Mouse (Mus musculus): ENCODE measurements at regions not wholly inside any gene's neighbourhood (a gene's known extent, or its start where the extent isn't known, plus 50 kb on each side); places are given as distances from the start of the nearest gene placed in this dataset.
A peak's percentile ranks its signal among the peaks of the same experiment; 100 is the strongest.
"Not testable (repeated sequence)": the region's sequence is repeated elsewhere in the genome, so short reads cannot be mapped to it uniquely, and the experiment has no call there.

GRCm38 (mm10) chr9:86095460-86095859 lies 253.3 kb downstream of the Tpbg start:
- DNase-seq: no peak

DNA sequence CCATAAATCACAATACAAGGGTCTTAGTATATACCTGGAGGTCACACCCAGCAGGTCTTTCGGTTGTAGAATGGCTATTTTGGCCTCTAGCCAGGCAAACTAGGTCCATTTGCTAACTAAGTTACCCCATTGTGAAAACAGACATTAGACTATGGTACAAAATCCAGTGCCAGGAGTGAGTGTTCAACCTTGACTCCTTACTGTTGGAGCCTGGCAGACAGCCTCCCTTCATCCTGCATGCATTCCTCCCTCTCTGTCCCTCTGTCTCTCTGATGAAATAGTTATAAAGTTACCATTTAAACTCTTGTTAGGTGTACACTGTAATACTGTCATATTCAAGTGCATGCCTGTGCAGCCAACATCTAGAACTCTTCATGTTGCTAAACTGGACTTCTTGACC lies 254.1 kb downstream of the Tpbg start:
- DNase-seq: no peak

- DNase-seq: no peak
Observed at GRCm38 (mm10) chr9:86099325-86099724, 257.1 kb downstream of the Tpbg start.

DNA sequence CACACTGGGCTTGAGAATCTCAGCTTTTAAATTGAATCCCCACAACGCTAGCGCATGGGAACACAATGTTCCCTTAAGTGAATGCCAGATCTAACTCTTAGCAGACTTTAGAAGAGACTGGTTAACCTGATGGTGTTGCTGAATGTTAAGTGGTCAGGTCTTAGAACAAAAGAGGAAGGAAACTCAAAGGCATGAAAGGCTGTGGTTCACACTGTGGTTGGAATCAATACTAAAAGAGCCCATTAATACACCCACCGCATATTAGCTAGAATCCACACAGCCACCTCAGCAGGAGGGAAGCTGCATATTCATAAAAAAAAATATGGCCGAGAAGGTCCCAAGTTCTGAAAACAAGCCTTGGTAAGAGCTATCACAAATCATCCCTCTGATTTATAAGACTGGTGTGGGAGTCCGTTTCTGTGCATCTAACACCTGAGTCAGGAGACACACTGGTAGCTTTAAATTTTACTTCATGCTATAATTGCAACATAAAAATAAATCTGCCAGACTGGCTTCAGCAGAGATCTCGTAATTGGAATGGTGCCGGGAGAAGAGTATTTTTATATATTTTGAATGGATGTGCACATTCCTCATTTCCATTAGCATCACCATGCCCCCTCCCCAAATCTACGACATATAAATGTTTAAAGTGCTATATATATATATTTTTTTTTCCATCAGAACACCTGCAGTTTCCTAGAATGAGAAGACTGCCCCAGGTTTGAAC lies 259.3 kb downstream of the Tpbg start:
- DNase-seq: no peak

DNA sequence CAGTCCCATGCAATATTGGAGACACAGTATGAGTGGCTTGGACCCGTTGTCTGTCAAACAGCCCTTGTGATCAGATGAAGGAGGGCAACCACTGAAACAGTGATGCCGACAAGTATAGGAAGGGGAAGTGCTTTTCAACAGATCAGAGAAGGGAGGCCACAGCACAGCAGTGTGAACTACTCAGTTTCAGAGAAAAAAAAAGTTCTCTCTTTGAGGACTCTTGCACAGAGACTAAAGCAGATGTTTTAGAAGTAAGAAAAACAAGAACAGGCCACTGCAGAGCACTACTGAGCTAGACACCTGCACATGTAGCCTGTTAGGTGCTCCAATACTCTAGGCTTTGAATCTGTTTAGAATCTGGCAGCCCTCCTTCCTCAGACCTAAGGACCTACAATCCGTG lies 261.4 kb downstream of the Tpbg start:
- DNase-seq: no peak

GRCm38 (mm10) chr9:86104664-86105063 lies 262.5 kb downstream of the Tpbg start:
- DNase-seq: no peak

GRCm38 (mm10) chr9:86105851-86106250 lies 263.7 kb downstream of the Tpbg start:
- no peak for DNase-seq

DNA sequence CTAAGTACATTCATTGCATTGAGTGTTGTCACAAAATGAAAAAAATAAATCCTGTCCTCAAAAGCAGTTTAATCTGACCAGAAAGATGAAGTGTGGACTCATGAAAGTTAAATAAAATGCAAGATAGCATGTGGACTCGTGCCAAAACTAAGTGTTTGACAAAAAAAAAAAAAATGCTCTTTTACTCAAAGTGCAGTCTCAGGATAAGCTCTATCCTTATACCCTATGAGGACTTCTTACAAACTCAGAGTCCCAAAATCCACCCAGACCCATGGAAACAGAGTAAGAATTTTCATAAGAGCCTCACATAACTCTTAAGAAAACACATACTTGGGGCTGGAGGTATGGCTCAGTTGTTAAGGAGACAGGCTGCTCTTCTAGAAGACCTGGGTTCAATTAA lies 267.7 kb downstream of the Tpbg start:
- DNase-seq: no peak

DNA sequence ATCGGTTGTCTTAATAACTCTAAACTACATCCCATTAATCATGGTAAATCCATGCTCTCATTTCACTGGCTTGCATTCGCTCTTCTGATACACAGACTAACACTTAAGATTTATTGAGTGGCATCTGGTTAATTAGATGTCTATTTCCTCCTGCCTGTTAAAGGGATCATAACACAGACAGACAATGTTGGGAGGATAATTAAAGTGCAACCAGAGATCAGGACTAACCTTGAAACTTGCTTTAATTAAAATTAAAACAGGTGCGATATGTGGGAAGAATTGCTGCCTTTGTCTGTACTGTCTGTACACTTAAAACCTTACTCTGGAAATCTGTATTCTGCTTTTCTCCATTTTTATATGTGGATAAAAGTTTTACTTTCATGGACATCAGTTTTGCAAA lies 277.2 kb downstream of the Tpbg start:
- DNase-seq: no peak

- DNase-seq: not testable (repeated sequence)
Observed at GRCm38 (mm10) chr9:86135617-86136016, 293.4 kb downstream of the Tpbg start.

- DNase-seq: no peak
Observed at GRCm38 (mm10) chr9:86145903-86146302, 303.7 kb downstream of the Tpbg start.

- no peak for DNase-seq
Observed at GRCm38 (mm10) chr9:86160316-86160715, 304.4 kb downstream of the Ube2cbp start.

GRCm38 (mm10) chr9:86166362-86167067 lies 298.2 kb downstream of the Ube2cbp start:
- peak; percentile 92 to 93 for DNase-seq

DNA sequence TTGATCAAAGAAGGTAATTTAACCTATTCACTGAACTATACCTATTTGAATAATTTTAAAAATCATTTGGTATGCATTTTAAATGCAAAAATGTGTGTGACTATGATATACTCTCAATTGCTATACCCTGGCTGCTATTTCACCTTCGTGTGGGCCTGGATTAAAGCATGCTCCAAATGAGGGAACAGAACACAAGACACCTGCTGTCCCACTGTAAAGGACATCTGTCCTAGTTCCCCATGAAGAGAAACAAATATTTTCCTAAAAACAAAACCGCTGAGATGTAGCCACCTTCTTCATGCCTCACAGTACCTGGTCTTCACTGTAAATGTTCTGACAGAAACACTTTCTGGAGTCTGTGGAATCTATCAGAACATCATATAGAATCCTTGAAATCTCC lies 294.0 kb downstream of the Ube2cbp start:
- DNase-seq: peak in 1 of 2 experiments; percentile 6

GRCm38 (mm10) chr9:86186751-86187747 lies 277.7 kb downstream of the Ube2cbp start:
- no peak for DNase-seq

GRCm38 (mm10) chr9:86188873-86189272 lies 275.9 kb downstream of the Ube2cbp start:
- DNase-seq: no peak

DNA sequence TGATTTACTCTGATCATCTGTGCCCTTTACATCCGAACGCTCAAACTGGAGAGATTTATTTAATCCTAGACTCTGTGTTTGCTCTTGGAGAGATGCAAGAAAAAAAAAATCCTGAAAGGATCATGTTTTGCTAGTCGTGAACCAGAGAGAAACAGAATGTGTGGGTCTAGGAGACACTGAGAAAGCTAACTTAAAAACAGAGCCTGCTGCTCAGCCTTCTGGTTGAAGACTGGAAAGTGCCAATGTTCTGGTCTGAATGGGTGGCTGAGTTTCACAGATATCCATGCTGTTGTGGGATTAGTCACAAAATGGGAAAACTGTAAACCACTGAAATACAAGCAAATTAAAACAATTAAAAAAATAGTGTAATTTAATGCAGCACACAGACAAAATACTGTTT lies 259.7 kb downstream of the Ube2cbp start:
- DNase-seq: no peak

DNA sequence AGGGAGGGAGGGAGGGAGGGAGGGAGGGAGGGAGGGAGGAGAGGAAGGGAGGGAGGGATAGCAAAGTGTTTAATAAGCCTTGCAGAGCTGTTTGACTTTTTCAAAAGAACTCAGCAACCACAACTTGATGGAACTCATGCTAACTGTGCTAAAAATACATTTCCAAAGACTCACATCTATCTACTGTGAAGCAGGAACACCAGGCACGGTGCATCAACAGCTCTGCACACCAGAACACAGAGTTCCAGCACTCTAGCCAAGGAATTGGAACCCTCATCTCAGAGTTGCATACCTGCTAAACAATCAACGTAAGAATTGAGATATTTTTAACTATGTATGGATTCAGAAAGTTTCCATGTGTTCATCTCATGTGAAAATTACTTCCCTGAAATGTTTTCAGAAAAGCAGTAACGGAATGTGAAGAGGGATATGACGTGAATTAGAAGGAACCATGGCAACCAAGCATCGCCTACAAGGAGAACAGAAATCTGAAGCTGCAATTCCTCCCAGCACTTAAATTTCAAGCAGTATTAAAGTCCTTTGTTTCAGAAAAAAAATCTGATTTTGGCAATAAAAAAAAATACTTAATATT lies 256.3 kb downstream of the Ube2cbp start:
- no peak for DNase-seq

DNA sequence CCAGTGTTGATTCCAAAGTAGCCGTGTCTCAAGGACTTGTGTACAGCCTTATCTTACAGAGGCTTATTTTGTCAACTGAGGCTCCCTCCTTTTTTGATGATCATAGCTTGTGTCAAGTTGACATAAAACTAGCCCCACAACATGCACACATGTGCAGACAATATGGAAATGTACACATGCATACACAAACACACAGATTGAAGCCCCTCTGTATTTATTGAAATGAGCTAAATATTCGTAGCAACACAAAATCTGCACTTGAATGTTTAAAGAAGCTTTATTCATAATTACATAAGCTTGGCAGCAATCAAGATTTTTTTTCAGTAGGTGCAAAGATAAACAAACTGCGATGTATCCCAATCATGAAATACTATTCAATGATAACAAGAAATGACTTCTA lies 253.5 kb downstream of the Ube2cbp start:
- DNase-seq: no peak

DNA sequence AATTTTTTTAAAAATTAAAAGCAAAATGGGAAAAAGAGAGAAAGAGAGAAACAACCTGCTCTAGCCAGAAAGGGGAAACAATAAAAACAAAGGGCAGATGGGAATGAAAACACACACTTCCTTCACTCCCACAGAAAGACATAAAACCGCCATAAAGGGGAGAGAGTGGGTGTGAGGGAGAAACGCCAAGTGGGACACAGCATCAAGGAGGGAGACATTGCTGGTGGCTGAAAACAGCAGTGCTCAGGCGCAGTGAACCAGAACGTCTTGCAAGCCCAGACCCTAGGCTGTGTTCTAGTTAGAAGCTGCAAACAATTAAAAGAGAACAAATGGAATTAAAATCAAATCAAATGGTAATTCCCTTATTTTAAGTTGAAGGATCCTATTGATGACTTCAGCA lies 245.1 kb downstream of the Ube2cbp start:
- DNase-seq: no peak

- no peak for DNase-seq
Observed at GRCm38 (mm10) chr9:86224530-86224929, 240.2 kb downstream of the Ube2cbp start.

DNA sequence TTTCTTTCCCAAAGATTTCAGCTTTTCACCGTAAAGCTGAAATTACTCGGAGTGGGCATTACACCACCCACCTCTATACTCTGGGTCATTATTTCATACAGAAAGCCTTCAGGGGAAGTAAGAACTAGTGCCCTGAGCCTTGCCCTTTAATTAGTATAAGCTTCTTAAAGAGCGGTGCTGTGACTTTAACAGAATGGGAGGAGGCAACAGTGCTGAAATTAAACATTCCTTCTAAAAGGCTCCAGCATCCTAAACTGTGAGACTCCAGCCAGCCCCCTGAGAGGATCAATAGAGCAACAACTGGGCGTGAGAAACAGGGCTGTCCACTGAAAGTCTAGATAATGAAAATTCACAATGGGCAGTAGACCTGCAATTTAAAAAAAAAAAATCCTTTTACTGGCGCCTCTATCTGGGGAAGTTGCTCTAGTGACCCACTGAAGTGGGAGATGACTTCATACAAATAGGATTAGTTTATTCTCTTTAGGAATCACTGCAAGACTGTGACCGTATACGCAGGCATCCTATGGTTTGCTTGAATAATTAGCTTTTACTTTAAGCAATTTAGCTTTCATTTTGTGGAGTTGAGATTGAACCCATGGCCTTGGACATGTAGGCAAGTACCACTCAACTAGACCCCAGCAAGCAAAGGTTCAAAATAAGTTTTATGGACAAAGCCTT lies 233.9 kb downstream of the Ube2cbp start:
- DNase-seq: no peak

Data from cerebellum, postnatal 10 days (tissue).